Mouse (Mus musculus) telencephalon, adult 2 months (tissue): ENCODE measurements around the gene Srrm4.
"Not testable (repeated sequence)": the region's sequence is repeated elsewhere in the genome, so short reads cannot be mapped to it uniquely, and the experiment has no call there.

Source experiments
- DNase-seq: peaks from one replicate; pipeline ENCODE4 v3.0.0-alpha.2; 2011; ENCODE audit warnings: low read depth, low spot score

Gene Srrm4

DNA sequence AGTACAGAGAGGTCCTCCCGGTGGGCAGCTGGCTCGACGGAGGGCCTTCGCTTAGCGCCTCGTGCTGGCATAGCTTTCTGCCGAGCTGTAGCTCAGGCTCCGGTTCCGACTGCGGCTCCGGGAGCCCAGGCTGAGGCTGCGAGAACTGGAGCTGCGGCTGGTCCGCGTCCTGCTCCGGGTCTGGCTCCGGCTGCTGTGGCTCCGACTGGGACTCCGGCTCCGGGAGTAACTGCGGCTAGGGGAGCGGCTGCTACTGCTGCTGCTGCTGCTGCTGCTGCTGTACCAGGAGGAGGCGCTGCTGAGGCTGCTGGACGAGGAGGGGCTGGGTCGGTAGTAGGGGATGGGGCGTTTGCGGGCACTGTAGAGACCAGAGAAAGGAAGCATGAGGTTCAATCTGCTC lies 147.1 kb downstream of the Srrm4 start:
- DNase-seq, result no peak

GRCm38 (mm10) chr5:116443459-116443940 lies 148.1 kb downstream of the Srrm4 start:
- DNase-seq, result peak; percentile 53

- DNase-seq, result peak; percentile 83
Observed at GRCm38 (mm10) chr5:116442697-116443458, 148.7 kb downstream of the Srrm4 start.

DNA sequence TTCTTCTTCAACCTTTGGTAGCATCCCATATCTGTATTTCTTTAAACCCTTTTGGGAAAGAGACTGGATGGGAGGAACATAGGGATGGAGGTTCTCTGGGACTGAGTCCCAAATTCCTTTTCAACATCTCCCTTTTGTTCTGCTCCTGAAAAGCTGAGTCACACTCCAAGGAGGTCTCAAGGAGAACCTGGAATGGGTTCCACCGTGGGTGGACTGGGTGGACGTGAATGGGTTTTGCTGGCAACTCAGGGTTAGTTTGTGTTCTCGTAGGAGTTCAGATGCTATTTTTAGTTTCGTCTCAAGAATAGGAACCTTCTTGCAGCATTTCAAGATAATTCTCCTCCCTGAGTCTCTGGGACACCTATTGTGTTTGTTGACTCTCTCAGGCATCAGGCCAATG lies 151.4 kb downstream of the Srrm4 start:
- peak; percentile 93 for DNase-seq

GRCm38 (mm10) chr5:116438328-116438727 lies 153.3 kb downstream of the Srrm4 start:
- no peak for DNase-seq

GRCm38 (mm10) chr5:116436117-116436516 lies 155.5 kb downstream of the Srrm4 start:
- DNase-seq, result no peak

DNA sequence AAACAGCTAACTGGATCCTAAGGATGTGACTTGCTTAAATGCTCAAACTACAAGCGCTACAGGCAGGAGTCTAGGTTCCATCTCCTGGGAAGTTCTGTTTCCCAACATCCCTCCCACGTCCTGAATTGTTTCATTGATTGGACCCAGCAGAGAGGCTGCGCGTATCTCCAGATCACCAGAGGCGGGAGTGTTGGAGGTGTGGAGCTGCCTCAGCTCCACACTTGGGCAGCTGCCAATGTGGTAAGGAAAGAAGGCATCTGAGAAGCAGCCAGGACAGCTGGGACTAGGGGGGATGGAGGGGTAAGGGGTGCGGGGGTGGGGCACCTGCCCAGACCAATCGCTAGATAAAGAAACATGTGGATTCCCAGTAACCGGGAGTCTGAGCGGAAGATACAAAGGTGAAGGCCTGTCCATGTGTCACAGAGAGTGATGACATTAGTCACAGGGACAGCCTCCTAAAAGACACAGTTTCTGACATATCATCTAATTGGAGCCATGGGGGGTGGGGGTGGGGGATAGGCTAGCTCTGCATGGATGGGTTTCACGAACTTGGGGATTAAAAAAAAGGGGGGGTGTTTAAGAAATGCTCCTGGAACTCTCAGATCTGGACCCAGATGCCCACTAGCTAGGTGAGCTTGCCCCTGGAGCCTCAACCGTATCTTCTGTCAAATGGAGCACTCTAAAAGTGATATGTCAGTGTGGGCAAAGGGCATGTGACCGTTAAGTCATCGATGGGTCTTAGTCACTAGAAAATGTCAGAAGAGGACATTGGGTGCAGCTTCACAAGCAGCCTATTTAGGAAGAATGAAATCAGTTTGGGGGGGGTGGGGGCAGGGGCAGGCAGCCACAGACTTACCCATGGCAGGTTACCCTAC lies 156.4 kb downstream of the Srrm4 start:
- no peak for DNase-seq

DNA sequence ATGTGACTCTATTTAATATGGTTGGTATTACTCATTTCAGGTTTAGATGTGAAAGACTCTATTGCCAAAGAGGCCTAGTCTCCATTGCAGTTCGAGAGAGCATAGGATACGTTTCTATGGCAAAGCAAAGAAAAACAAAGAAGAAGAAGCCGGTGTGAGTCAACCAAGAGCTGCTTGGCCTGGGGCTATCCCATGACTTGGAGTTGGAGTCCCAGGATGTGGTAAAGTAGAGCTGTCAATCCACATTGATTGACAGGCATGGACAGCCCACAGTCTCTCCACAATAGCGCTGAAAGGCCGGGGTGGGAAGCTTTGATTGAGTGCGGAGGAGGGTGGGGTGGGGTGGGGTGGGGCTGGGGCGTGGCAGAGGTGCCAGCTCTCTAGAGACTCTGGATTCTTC lies 158.7 kb downstream of the Srrm4 start:
- DNase-seq, result no peak

- DNase-seq, result no peak
Observed at GRCm38 (mm10) chr5:116426701-116427100, 164.9 kb downstream of the Srrm4 start.

- not testable (repeated sequence) for DNase-seq
Observed at GRCm38 (mm10) chr5:116425709-116426108, 165.9 kb downstream of the Srrm4 start.

DNA sequence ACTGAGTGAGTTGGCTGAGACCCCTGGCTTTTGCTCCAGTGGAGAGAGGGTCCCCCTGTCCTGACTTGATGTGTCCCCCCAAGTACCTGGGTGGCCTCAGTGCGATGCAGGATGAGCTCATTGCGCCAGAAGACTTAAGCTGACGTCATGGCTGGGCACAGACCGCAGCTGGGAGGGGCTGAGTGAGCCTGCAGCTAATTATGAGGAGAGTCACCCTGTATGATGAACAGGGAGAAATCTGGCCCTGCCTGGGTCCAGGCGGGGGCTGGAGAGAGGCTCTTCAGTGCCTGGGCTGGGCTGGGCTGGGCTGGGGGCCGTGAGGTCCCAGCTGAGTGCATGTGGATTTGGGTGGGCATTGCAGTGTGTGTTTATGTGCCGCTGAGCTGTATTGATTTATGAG lies 166.3 kb downstream of the Srrm4 start:
- no peak for DNase-seq

GRCm38 (mm10) chr5:116423746-116424145 lies 167.9 kb downstream of the Srrm4 start:
- no peak for DNase-seq

- no peak for DNase-seq
Observed at GRCm38 (mm10) chr5:116422699-116423201, 168.9 kb downstream of the Srrm4 start, which contains the start of gene Hspb8. TSS of gene Hspb8 (minus strand) at chr5:116422864.

- no peak for DNase-seq
Observed at GRCm38 (mm10) chr5:116421791-116422481, 169.7 kb downstream of the Srrm4 start.

DNA sequence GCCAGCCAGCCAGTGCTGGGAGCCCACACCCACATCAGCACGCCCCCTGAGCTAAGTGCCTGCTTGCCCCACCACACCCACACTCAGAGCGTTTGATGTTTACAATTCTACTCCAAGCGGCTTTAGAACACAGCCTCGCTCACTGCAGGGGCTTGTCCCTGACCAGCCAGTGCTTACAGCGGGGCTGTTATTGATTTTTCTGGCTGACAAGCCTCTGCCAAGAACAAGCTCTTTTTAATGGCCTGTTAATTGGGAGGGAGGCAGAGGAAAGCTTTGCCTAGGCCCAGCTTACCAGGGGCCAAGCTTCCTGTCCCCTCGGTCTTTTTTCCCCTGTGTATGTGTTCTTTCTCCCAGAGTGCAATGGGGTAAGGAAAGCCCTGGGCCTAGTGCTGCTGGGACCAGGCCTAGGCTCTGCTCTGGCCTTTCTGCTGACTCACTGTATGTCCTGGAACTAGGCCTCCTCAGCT lies 170.8 kb downstream of the Srrm4 start:
- DNase-seq, result no peak

DNA sequence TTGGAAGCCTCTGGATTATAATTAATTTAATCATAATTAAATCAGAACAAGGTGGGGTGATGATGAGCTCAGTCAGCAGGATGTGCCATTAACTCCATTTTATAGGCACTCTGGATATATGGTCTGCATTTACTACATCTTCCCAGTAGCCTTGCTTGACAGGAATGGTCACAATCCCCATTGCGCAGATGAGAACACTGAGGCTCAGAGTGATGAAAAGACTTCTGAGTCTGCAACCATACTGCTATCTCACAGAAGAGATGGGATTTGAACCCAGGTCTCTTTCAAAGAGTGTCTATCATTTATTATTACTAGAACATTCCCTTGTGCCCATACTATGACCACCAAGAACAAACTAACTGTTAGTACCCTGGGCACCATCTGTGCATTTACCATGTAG lies 171.4 kb downstream of the Srrm4 start:
- DNase-seq, result no peak

GRCm38 (mm10) chr5:116419322-116420045 lies 172.1 kb downstream of the Srrm4 start:
- no peak for DNase-seq

- DNase-seq, result no peak
Observed at GRCm38 (mm10) chr5:116416208-116416607, 175.4 kb downstream of the Srrm4 start.

GRCm38 (mm10) chr5:116409689-116410590 lies 181.7 kb downstream of the Srrm4 start:
- DNase-seq, result no peak

- no peak for DNase-seq
Observed at GRCm38 (mm10) chr5:116408965-116409364, 182.7 kb downstream of the Srrm4 start.
